Mouse (Mus musculus) hindbrain, embryonic 11.5 days (tissue): Measurements from ENCODE around the gene Plek2. TPM values are rescaled to one million over a fixed set of nuclear protein-coding genes. Genes with fewer than 3 reads are reported as not detected.

Experiments
- ATAC-seq: fragments of 200-750 bp; cut with Nextera tagmentation; 2 replicates; pipeline ENCODE4 v1.8.0; 2017; ENCODE audit warnings: mild to moderate bottlenecking, moderate TSS enrichment, moderate library complexity; ENCODE audit not compliant: low FRiP score
- DNase-seq: peaks from one replicate; pipeline ENCODE4 v3.0.0-alpha.2; 2015; ENCODE audit warnings: low spot score
- H3K27ac ChIP-seq: fragments of 300-500 bp; sonication (generic); 2 replicates; pipeline ENCODE4 v1.5.1; 2014; ENCODE audit warnings: mild to moderate bottlenecking, low read depth, low read length
- H3K27me3 ChIP-seq: fragments of 300-500 bp; sonication (generic); 2 replicates; pipeline ENCODE4 v1.6.1; 2014; ENCODE audit warnings: mild to moderate bottlenecking, low read length, moderate library complexity, mixed read lengths; ENCODE audit not compliant: control insufficient read depth, insufficient read depth
- H3K36me3 ChIP-seq: fragments of 300-500 bp; sonication (generic); 2 replicates; pipeline ENCODE4 v1.6.1; 2014; ENCODE audit warnings: mild to moderate bottlenecking, low read length, moderate library complexity, mixed read lengths; ENCODE audit not compliant: control insufficient read depth, insufficient read depth
- H3K4me1 ChIP-seq: fragments of 300-500 bp; sonication (generic); replicated peaks from 2 replicates; pipeline ENCODE4 v1.6.1; 2014; ENCODE audit warnings: low read length, mixed read lengths; ENCODE audit not compliant: control insufficient read depth, insufficient read depth
- H3K4me2 ChIP-seq: fragments of 300-500 bp; sonication (generic); replicated peaks from 2 replicates; pipeline ENCODE4 v1.6.1; 2014; ENCODE audit warnings: mild to moderate bottlenecking, low read depth, low read length
- H3K4me3 ChIP-seq: fragments of 300-500 bp; sonication (generic); 2 replicates; pipeline ENCODE4 v1.5.1; 2014; ENCODE audit warnings: low read depth, low read length
- H3K9ac ChIP-seq: fragments of 300-500 bp; sonication (generic); 2 replicates; pipeline ENCODE4 v1.6.1; 2014; ENCODE audit warnings: low read depth, low read length
- H3K9me3 ChIP-seq: fragments of 300-500 bp; sonication (generic); 2 replicates; pipeline ENCODE4 v1.6.1; 2016; ENCODE audit warnings: low read length; ENCODE audit not compliant: control insufficient read depth
- WGBS: fragments of 180-500 bp; shearing (Covaris S2); extraction: QIAGEN DNeasy Blood & Tissue Kit; methylation state at CpG from one replicate; pipeline ENCODE4 v1.1.7; 2014; 5-methylcytosine and 5-hydroxymethylcytosine counted together
- polyA plus RNA-seq: library from polyadenylated mRNA; unstranded; fragments of >200 nt; fragmentation: Nextera tagmentation; extraction: Ambion mirVana; gene quantifications from 2 replicates; pipeline ENCODE4 v1.2.1, GENCODE M21; 2014

Gene Plek2
- polyA plus RNA-seq, 1 experiment from 2014 or later = 3.1 TPM

- H3K27ac ChIP-seq = no peak overlapping the region
- no peak overlapping the region for H3K4me3 ChIP-seq
- no peaks in the 10 kb centered on the region for H3K36me3 ChIP-seq
- H3K4me2 ChIP-seq = peak overlapping the region; percentile 27; the same call in 1 of the 2 replicates
- ATAC-seq (peak; percentile 35; the same call in 1 of the 2 replicates), DNase-seq (peak; percentile 91)
- no peak overlapping the region for H3K9ac ChIP-seq
- H3K4me1 ChIP-seq = no peaks in the 10 kb centered on the region
- 18% methylated on average over 11 of the region's 11 CpGs for WGBS
- no peaks in the 10 kb centered on the region for H3K9me3 ChIP-seq
- H3K27me3 ChIP-seq = peaks cover 3% of the 10 kb centered on the region; the same call in 1 of the 2 replicates
These were observed 11.7 kb upstream of the Plek2 start for GRCm38 (mm10) chr12:78918227-78919078.

GRCm38 (mm10) chr12:78916278-78916677, 9.5 kb upstream of the Plek2 start:
- Histone ChIP-seq H3K4me2 (no peak overlapping the region), H3K9me3 (no peaks in the 10 kb centered on the region), H3K36me3 (no peaks in the 10 kb centered on the region), H3K4me1 (peaks cover 2% of the 10 kb centered on the region; the same call in 1 of the 2 replicates), H3K27me3 (peaks cover 14% of the 10 kb centered on the region), H3K9ac (no peak overlapping the region), H3K27ac (no peak overlapping the region), H3K4me3 (no peak overlapping the region)
- 69% methylated on average over 3 of the region's 3 CpGs for WGBS
- no peak for ATAC-seq
- DNase-seq = no peak

GRCm38 (mm10) chr12:78915561-78915960, 8.8 kb upstream of the Plek2 start:
- no peaks in the 10 kb centered on the region for H3K9me3 ChIP-seq
- no peak overlapping the region for H3K4me3 ChIP-seq

GRCm38 (mm10) chr12:78914458-78914857, 7.7 kb upstream of the Plek2 start:
- H3K36me3 ChIP-seq = no peaks in the 10 kb centered on the region
- no peak overlapping the region for H3K4me2 ChIP-seq
- H3K27me3 ChIP-seq = peaks cover 26% of the 10 kb centered on the region
- no peak for ATAC-seq
- no peaks in the 10 kb centered on the region for H3K9me3 ChIP-seq
- 90% methylated on average over 4 of the region's 4 CpGs for WGBS
- H3K9ac ChIP-seq = no peak overlapping the region
- DNase-seq = no peak
- H3K27ac ChIP-seq = no peak overlapping the region
- no peak overlapping the region for H3K4me3 ChIP-seq
- H3K4me1 ChIP-seq = peaks cover 6% of the 10 kb centered on the region

More at GRCm38 (mm10) chr12:78915561-78915960, 8.8 kb upstream of the Plek2 start:
- peaks cover 6% of the 10 kb centered on the region for H3K4me1 ChIP-seq
- peaks cover 21% of the 10 kb centered on the region for H3K27me3 ChIP-seq
- no peak for DNase-seq
- H3K36me3 ChIP-seq = no peaks in the 10 kb centered on the region
- WGBS = 89% methylated on average over 3 of the region's 3 CpGs
- no peak for ATAC-seq
- H3K27ac ChIP-seq = no peak overlapping the region
- no peak overlapping the region for H3K4me2 ChIP-seq
- no peak overlapping the region for H3K9ac ChIP-seq

- ATAC-seq (0 out of 2 replicates have a peak, but pooled peaks have one; percentile 27), DNase-seq (peak; percentile 62)
- H3K9ac ChIP-seq = peak overlapping the region; percentile 31; the same call in 1 of the 2 replicates
- H3K36me3 ChIP-seq = no peaks in the 10 kb centered on the region
- H3K4me2 ChIP-seq = peak overlapping the region; percentile 54
- WGBS = under 1% methylated on average over 37 of the region's 37 CpGs
- H3K27ac ChIP-seq = no peak overlapping the region
- H3K4me1 ChIP-seq = peaks cover 8% of the 10 kb centered on the region
- peaks cover 35% of the 10 kb centered on the region for H3K27me3 ChIP-seq
- H3K9me3 ChIP-seq = no peaks in the 10 kb centered on the region
- peak overlapping the region; percentile 31 for H3K4me3 ChIP-seq
These were observed 5.1 kb upstream of the Plek2 start for GRCm38 (mm10) chr12:78911707-78912417.

GRCm38 (mm10) chr12:78910684-78911461, 4.1 kb upstream of the Plek2 start:
- DNase-seq (peak; percentile 39), ATAC-seq (no peak)
- no peaks in the 10 kb centered on the region for H3K36me3 ChIP-seq
- H3K4me1 ChIP-seq = peaks cover 11% of the 10 kb centered on the region
- H3K4me3 ChIP-seq = peak overlapping the region; percentile 31; the same call in 1 of the 2 replicates
- H3K27me3 ChIP-seq = peaks cover 36% of the 10 kb centered on the region
- 11% methylated on average over 16 of the region's 16 CpGs for WGBS
- H3K27ac ChIP-seq = no peak overlapping the region
- H3K9me3 ChIP-seq = no peaks in the 10 kb centered on the region
- H3K9ac ChIP-seq = no peak overlapping the region
- H3K4me2 ChIP-seq = peak overlapping the region; percentile 54

- WGBS = 83% methylated on average over 6 of the region's 6 CpGs
- peaks cover 11% of the 10 kb centered on the region for H3K4me1 ChIP-seq
- DNase-seq = no peak
These were observed 1.4 kb upstream of the Plek2 start for GRCm38 (mm10) chr12:78908081-78908605.

GRCm38 (mm10) chr12:78904499-78904898, 2.3 kb downstream of the Plek2 start:
- Histone ChIP-seq H3K9ac (no peak overlapping the region), H3K4me3 (no peak overlapping the region), H3K27me3 (peaks cover 11% of the 10 kb centered on the region; the same call in 1 of the 2 replicates), H3K4me2 (no peak overlapping the region), H3K4me1 (0 out of 2 replicates have a peak, but pooled peaks cover 5% of the 10 kb centered on the region), H3K27ac (no peak overlapping the region), H3K9me3 (no peaks in the 10 kb centered on the region), H3K36me3 (no peaks in the 10 kb centered on the region)
- ATAC-seq (no peak), DNase-seq (no peak)
- WGBS = 79% methylated on average over 6 of the region's 7 CpGs

More at GRCm38 (mm10) chr12:78908081-78908605, 1.4 kb upstream of the Plek2 start:
- no peak for ATAC-seq
- no peak overlapping the region for H3K9ac ChIP-seq
- H3K4me2 ChIP-seq = no peak overlapping the region
- no peaks in the 10 kb centered on the region for H3K9me3 ChIP-seq
- H3K27me3 ChIP-seq = peaks cover 34% of the 10 kb centered on the region
- H3K27ac ChIP-seq = no peak overlapping the region
- H3K36me3 ChIP-seq = no peaks in the 10 kb centered on the region
- no peak overlapping the region for H3K4me3 ChIP-seq
